Mouse (Mus musculus) heart, adult 2 months (tissue): ENCODE measurements around the gene Fli1.

Experiments
- CTCF ChIP-seq: fragments of 200-600 bp; IDR thresholded peaks from 2 replicates; pipeline ENCODE4 v1.8.1; 2022; ENCODE audit warnings: antibody characterized with exemption, mild to moderate bottlenecking, moderate library complexity
- EP300 ChIP-seq: fragments of 200-500 bp; IDR thresholded peaks from 2 replicates; pipeline ENCODE4 v1.6.1; 2011; ENCODE audit warnings: low read depth, low read length, control low read depth; ENCODE audit not compliant: insufficient read depth
- POLR2A ChIP-seq: fragments of 200-500 bp; IDR thresholded peaks from 2 replicates; pipeline ENCODE4 v1.6.1; 2011; ENCODE audit warnings: mild to moderate bottlenecking, low read depth, low read length, control low read depth; ENCODE audit not compliant: insufficient read depth

GRCm38 (mm10) chr9:32500886-32501285 lies 41.8 kb downstream of the Fli1 start:
- TF ChIP-seq EP300 (no peak), CTCF (no peak), POLR2A (no peak)
